Mouse (Mus musculus) embryonic facial prominence, embryonic 11.5 days (tissue): ENCODE measurements around the gene Prkcd. TPM values are rescaled to one million over a fixed set of nuclear protein-coding genes. Genes with fewer than 3 reads are reported as not detected.
A peak's percentile ranks its signal among the peaks of the same experiment; 100 is the strongest.

Experiments
- ATAC-seq: fragments of 200-750 bp; cut with Nextera tagmentation; replicated peaks from 2 replicates; pipeline ENCODE4 v1.8.0; 2017; ENCODE audit warnings: low read depth; ENCODE audit not compliant: insufficient number of reproducible peaks, low FRiP score, low TSS enrichment
- DNase-seq: peaks from one replicate; pipeline ENCODE4 v3.0.0-alpha.2; 2015; ENCODE audit warnings: low spot score
- H3K27ac ChIP-seq: fragments of 300-500 bp; sonication (generic); replicated peaks from 2 replicates; pipeline ENCODE4 v1.5.1; 2014; ENCODE audit warnings: mild to moderate bottlenecking, low read depth, low read length, control low read depth
- H3K27me3 ChIP-seq: fragments of 300-500 bp; sonication (generic); 2 replicates; pipeline ENCODE4 v1.6.1; 2014; ENCODE audit warnings: mild to moderate bottlenecking, low read length, moderate library complexity, mixed read lengths; ENCODE audit not compliant: control insufficient read depth, insufficient read depth
- H3K36me3 ChIP-seq: fragments of 300-500 bp; sonication (generic); replicated peaks from 2 replicates; pipeline ENCODE4 v1.6.1; 2014; ENCODE audit warnings: low read depth, mild to moderate bottlenecking, low read length, moderate library complexity, mixed read lengths; ENCODE audit not compliant: control insufficient read depth, insufficient read depth
- H3K4me1 ChIP-seq: fragments of 300-500 bp; sonication (generic); 2 replicates; pipeline ENCODE4 v1.6.1; 2014; ENCODE audit warnings: low read length, mixed read lengths; ENCODE audit not compliant: control insufficient read depth, insufficient read depth
- H3K4me2 ChIP-seq: fragments of 300-500 bp; sonication (generic); 2 replicates; pipeline ENCODE4 v1.6.1; 2014; ENCODE audit warnings: low read depth, mild to moderate bottlenecking, control low read depth, low read length, moderate library complexity
- H3K4me3 ChIP-seq: fragments of 300-500 bp; sonication (generic); 2 replicates; pipeline ENCODE4 v1.5.1; 2014; ENCODE audit warnings: low read depth, low read length, control low read depth
- H3K9ac ChIP-seq: fragments of 300-500 bp; sonication (generic); replicated peaks from 2 replicates; pipeline ENCODE4 v1.6.1; 2014; ENCODE audit warnings: mild to moderate bottlenecking, control low read depth, low read length
- H3K9me3 ChIP-seq: fragments of 300-500 bp; sonication (generic); replicated peaks from 2 replicates; pipeline ENCODE4 v1.6.1; 2016; ENCODE audit warnings: mild to moderate bottlenecking, low read length, inconsistent platforms, mixed read lengths; ENCODE audit not compliant: control insufficient read depth
- WGBS: fragments of 180-500 bp; shearing (Covaris S2); extraction: QIAGEN DNeasy Blood & Tissue Kit; methylation state at CpG from one replicate; pipeline ENCODE4 v1.1.7; 2014; 5-methylcytosine and 5-hydroxymethylcytosine counted together
- polyA plus RNA-seq: library from polyadenylated mRNA; unstranded; fragments of >200 nt; fragmentation: Nextera tagmentation; extraction: Ambion mirVana; gene quantifications from 2 replicates; pipeline ENCODE4 v1.2.1, GENCODE M21; 2014

The Prkcd gene
- polyA plus RNA-seq, 1 experiment from 2014 or later, result 30.0 TPM

DNA sequence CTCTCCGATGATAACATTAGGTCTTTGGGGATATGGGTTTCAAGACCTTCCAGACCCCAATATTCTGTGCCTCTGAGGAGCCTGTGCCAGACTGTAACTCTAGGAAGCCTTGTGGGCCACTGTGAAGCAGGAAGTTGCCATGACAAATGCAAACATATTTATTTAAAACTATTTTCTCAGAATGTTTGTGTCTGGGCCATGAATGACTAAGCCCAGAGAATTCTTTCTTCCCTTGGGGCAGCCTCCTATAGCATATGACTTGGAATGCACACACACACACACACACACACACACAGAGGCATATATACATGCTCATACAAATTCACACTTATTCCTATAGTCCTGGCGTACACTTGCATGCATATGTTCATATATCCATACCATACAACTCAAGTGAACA is 18.0 kb upstream of the Prkcd start:
- no peak overlapping the region for H3K27ac ChIP-seq

DNA sequence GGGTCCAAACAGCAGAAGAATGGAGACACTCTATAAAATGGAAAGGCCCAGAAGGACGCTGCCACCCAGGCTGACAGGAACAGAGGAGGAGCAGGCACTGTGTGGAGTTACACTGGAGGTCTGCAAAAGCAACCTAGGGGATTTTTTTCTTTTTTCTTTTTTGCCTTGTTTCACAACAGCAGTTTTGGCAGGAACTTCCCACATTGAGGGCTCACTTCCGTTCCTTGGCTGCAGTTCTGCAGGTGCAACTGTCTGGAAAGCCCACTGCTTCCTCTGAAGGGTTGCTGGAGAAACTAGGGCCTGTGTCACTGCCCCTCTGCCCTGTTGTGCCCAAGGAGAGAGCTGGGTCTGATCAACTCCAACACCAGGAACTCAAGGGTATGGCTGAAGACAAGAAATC is 15.7 kb upstream of the Prkcd start:
- H3K4me1 ChIP-seq, result no peaks in the 10 kb centered on the region
- no peak overlapping the region for H3K4me3 ChIP-seq
- ATAC-seq (no peak), DNase-seq (no peak)
- H3K27ac ChIP-seq, result no peak overlapping the region
- H3K9ac ChIP-seq, result no peak overlapping the region
- WGBS, result 72% methylated on average over 2 of the region's 2 CpGs
- no peak overlapping the region for H3K4me2 ChIP-seq
- H3K9me3 ChIP-seq, result no peaks in the 10 kb centered on the region
- H3K27me3 ChIP-seq, result no peaks in the 10 kb centered on the region
- H3K36me3 ChIP-seq, result no peaks in the 10 kb centered on the region

More for the DNA sequence above, 18.0 kb upstream of the Prkcd start:
- no peak for DNase-seq
- no peak overlapping the region for H3K4me3 ChIP-seq
- H3K27me3 ChIP-seq, result no peaks in the 10 kb centered on the region
- no peaks in the 10 kb centered on the region for H3K36me3 ChIP-seq
- no peaks in the 10 kb centered on the region for H3K4me1 ChIP-seq
- no peak for ATAC-seq
- H3K4me2 ChIP-seq, result no peak overlapping the region
- H3K9ac ChIP-seq, result no peak overlapping the region
- 87% methylated on average over 2 of the region's 2 CpGs for WGBS
- H3K9me3 ChIP-seq, result no peaks in the 10 kb centered on the region

DNA sequence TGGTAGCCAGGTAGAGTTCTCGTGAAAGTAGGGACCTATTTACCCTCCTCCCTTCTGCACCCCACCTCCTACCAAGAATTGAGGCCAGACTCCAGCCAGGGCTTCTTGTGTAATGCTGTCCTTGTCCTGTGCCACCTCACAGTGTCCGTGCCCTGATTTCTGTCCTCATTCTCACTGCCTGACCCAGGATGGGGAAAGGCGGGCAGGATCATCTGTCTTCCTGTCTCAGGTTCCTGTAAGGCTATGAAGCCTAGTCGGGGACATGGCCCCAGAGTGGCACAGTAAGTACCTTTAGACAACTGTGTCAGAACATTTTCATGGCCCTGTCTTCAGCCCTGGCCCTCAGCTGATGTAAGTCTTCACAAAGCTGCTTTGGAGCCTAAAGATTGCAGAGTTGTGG is 12.7 kb upstream of the Prkcd start:
- H3K27me3 ChIP-seq, result no peaks in the 10 kb centered on the region
- H3K4me3 ChIP-seq, result no peak overlapping the region
- no peak overlapping the region for H3K9ac ChIP-seq
- no peaks in the 10 kb centered on the region for H3K9me3 ChIP-seq
- no peak overlapping the region for H3K27ac ChIP-seq
- ATAC-seq (no peak), DNase-seq (no peak)
- WGBS, result 84% methylated on average over 4 of the region's 4 CpGs
- no peak overlapping the region for H3K4me2 ChIP-seq
- no peaks in the 10 kb centered on the region for H3K4me1 ChIP-seq
- H3K36me3 ChIP-seq, result no peaks in the 10 kb centered on the region

DNA sequence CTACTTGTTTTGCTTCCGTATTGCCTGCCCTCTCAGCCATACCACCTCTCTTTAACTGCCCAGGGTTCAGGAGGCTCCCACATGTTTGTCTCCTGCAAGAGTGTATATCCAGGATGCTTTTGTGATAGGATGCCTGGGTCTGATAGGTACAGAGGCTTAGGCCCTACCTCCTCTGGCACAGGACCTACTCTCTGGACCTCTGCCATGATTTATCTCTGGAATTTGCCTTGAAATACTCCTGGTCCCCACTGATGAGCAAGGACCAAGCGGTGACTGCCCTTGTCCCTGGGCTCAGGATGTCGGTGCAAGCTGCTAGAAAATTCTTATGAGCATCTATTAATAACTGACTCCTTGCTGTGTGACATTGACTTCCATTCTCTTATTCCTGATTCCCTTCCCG is 12.0 kb upstream of the Prkcd start:
- no peaks in the 10 kb centered on the region for H3K4me1 ChIP-seq
- no peak overlapping the region for H3K27ac ChIP-seq
- WGBS, result 92% methylated on average over 4 of the region's 4 CpGs
- no peaks in the 10 kb centered on the region for H3K9me3 ChIP-seq
- no peaks in the 10 kb centered on the region for H3K36me3 ChIP-seq
- no peak for DNase-seq
- ATAC-seq, result no peak
- no peak overlapping the region for H3K9ac ChIP-seq
- no peak overlapping the region for H3K4me2 ChIP-seq
- H3K4me3 ChIP-seq, result no peak overlapping the region
- no peaks in the 10 kb centered on the region for H3K27me3 ChIP-seq

DNA sequence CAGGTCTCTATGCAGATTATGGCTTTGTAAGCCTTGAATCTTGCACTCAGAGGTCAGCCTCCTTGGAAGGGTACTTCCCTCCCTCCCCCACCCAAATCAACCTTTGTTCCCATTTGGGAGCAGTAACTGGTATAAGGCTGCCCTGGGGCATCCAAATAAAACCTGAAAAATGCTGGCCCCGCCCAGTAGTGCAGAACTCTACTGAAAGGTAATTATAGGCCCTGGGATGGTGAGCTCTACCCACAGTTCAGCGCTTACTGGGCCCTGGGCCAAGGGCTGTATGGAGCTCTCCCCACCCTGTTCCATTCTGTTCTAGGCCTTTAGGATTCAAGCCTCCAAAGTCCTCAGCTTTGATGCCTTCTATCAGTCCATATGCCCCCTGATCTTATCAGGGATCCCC is 11.1 kb upstream of the Prkcd start:
- H3K4me3 ChIP-seq, result no peak overlapping the region
- H3K4me2 ChIP-seq, result no peak overlapping the region
- no peak overlapping the region for H3K9ac ChIP-seq
- no peaks in the 10 kb centered on the region for H3K9me3 ChIP-seq
- H3K27ac ChIP-seq, result no peak overlapping the region
- DNase-seq (no peak), ATAC-seq (0 out of 2 replicates have a peak, but pooled peaks have one; percentile 25)
- no peaks in the 10 kb centered on the region for H3K4me1 ChIP-seq
- no peaks in the 10 kb centered on the region for H3K27me3 ChIP-seq
- no peaks in the 10 kb centered on the region for H3K36me3 ChIP-seq
- 68% methylated on average over 2 of the region's 2 CpGs for WGBS

DNA sequence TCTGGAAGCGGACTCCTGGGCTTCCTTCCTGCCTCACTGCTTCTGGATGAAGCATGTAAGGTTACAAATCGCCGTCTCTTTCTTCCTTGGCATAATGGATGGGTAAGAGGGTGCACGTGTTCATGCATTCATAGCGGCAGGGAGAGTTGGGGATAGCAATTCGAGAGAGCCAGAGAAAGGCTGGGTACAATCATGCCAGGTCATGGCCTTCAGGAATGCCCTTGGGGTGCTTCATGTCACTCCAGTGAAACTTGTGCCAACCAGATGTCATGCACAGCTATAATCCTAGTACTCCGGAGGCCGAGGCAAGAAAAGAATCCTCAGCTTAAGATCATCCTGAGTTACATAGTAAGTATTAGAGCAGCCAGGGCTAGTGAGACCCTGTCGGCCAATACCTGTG is 10.5 kb upstream of the Prkcd start:
- H3K36me3 ChIP-seq, result no peaks in the 10 kb centered on the region
- no peaks in the 10 kb centered on the region for H3K9me3 ChIP-seq
- ATAC-seq (no peak), DNase-seq (no peak)
- no peak overlapping the region for H3K27ac ChIP-seq
- 70% methylated on average over 9 of the region's 9 CpGs for WGBS
- no peaks in the 10 kb centered on the region for H3K27me3 ChIP-seq
- H3K9ac ChIP-seq, result no peak overlapping the region
- no peak overlapping the region for H3K4me2 ChIP-seq
- H3K4me1 ChIP-seq, result no peaks in the 10 kb centered on the region
- no peak overlapping the region for H3K4me3 ChIP-seq

DNA sequence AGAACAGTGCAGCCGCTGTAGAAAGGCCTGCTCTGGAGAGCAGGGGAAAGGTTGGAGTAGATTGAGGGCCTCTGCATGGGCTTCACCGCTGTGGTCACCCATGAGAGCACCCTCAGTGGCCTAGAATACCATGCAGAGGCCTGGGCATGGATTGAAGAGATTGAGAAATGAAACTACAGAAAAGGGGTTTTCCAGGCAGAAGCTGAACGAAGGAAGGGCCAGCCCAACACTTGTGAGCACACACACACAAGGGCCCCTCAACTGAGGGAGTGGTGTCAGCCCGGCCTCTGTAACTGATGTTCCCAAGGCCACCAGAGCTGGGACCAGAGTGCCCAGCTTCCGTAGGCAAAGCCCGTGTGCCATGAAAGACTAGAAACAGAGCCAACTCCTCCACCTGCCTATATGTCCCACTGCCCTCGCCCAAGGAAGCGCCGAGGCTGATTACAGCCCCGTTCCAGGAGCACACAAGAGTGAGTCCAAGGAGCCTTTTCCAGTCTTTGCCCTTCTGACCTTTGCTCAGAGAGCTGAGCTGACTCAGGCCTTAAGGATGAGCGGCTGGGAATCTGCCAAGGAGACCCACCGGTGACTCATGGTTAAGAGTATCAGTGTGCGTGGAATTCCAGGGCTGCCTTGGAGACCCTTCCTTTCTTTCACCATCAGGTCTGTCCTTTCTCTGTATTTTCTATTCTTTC is 9.4 kb upstream of the Prkcd start:
- 74% methylated on average over 13 of the region's 13 CpGs for WGBS
- ATAC-seq (no peak), DNase-seq (no peak)
- Histone ChIP-seq H3K4me1 (no peaks in the 10 kb centered on the region), H3K4me3 (no peak overlapping the region), H3K27me3 (no peaks in the 10 kb centered on the region), H3K9ac (no peak overlapping the region), H3K9me3 (no peaks in the 10 kb centered on the region), H3K27ac (no peak overlapping the region), H3K4me2 (no peak overlapping the region), H3K36me3 (no peaks in the 10 kb centered on the region)

DNA sequence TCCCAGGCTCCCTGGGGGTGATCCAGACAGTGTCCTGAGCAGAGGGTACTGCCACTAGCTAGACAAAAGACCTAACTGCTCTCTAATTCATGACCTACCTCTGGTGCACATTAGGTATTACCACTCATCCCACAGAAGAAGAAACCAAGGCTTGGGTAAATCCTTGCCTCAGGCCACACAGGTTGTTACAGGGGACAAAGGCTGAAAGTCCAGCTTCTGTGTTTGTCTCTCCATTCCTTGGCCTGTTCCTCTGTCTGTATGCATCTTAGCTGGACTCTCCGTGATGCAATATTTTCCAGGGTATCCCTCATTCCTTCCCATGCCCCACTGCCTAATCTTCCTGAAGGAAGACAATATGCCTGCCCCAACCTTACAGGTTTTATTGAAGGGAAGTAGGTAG is 8.4 kb upstream of the Prkcd start:
- Histone ChIP-seq H3K4me1 (no peaks in the 10 kb centered on the region), H3K4me3 (no peak overlapping the region), H3K4me2 (no peak overlapping the region), H3K27me3 (no peaks in the 10 kb centered on the region), H3K9me3 (no peaks in the 10 kb centered on the region), H3K9ac (no peak overlapping the region), H3K36me3 (no peaks in the 10 kb centered on the region), H3K27ac (no peak overlapping the region)
- ATAC-seq, result no peak
- no peak for DNase-seq
- 88% methylated on average over 1 of the region's 1 CpGs for WGBS
